Mouse (Mus musculus) myocyte (in vitro differentiated cells): ENCODE results near the gene Efcab9. TPM values are rescaled to one million over a fixed set of nuclear protein-coding genes. Genes with fewer than 3 reads are reported as not detected.

Source experiments
- H3K27me3 ChIP-seq: one replicate; pipeline ENCODE4 v1.6.1; 2011; ENCODE audit not compliant: control insufficient read depth, insufficient read depth, insufficient read length
- H3K36me3 ChIP-seq: one replicate; pipeline ENCODE4 v1.6.1; 2011; ENCODE audit not compliant: control insufficient read depth, insufficient read depth
- H3K4me2 ChIP-seq: one replicate; pipeline ENCODE4 v1.6.1; 2011; ENCODE audit warnings: low read depth, control low read depth
- H3K4me3 ChIP-seq: one replicate; pipeline ENCODE4 v1.5.1; 2011; ENCODE audit warnings: mild to moderate bottlenecking, control low read depth, moderate library complexity
- H3K79me2 ChIP-seq: one replicate; pipeline ENCODE4 v1.6.1; 2011; ENCODE audit not compliant: control insufficient read depth, insufficient read depth
- H3ac ChIP-seq: one replicate; pipeline ENCODE4 v1.6.1; 2011; ENCODE audit not compliant: control insufficient read depth, insufficient read length
- CEBPB ChIP-seq: IDR thresholded peaks from 2 replicates; pipeline ENCODE4 v1.6.1; 2011; ENCODE audit warnings: mild to moderate bottlenecking, moderate library complexity; ENCODE audit not compliant: poor library complexity, insufficient read depth, severe bottlenecking
- E2F4 ChIP-seq: IDR thresholded peaks from one replicate; pipeline ENCODE4 v1.6.1; 2011; ENCODE audit warnings: mild to moderate bottlenecking, control low read depth, moderate library complexity; ENCODE audit not compliant: insufficient read depth
- MAX ChIP-seq: IDR thresholded peaks from one replicate; pipeline ENCODE4 v1.6.1; 2011; ENCODE audit warnings: low read depth, mild to moderate bottlenecking, control low read depth
- MYOD1 ChIP-seq, 3 experiments: IDR thresholded peaks; one replicate each; pipeline ENCODE4 v1.6.1; 2011; ENCODE audit warnings: control low read depth in 2 of 3, low read depth in 2 of 3, mild to moderate bottlenecking in 2 of 3, moderate library complexity in 1 of 3; ENCODE audit not compliant: insufficient read length in 2 of 3, control insufficient read depth in 1 of 3
- MYOG ChIP-seq, 3 experiments: IDR thresholded peaks; one replicate each; pipeline ENCODE4 v1.6.1; 2011; ENCODE audit warnings: control low read depth in 2 of 3, low read depth in 2 of 3, mild to moderate bottlenecking in 2 of 3; ENCODE audit not compliant: insufficient read length in 2 of 3, control insufficient read depth in 1 of 3, insufficient read depth in 1 of 3
- POLR2A ChIP-seq: IDR thresholded peaks from one replicate; pipeline ENCODE4 v1.6.1; 2011; ENCODE audit warnings: low read depth, mild to moderate bottlenecking, control low read depth, moderate library complexity; ENCODE audit not compliant: insufficient read length
- POLR2AphosphoS2 ChIP-seq: IDR thresholded peaks from one replicate; pipeline ENCODE4 v1.6.1; 2011; ENCODE audit warnings: low read depth, control low read depth; ENCODE audit not compliant: insufficient read length
- REST ChIP-seq: IDR thresholded peaks from one replicate; pipeline ENCODE4 v1.6.1; 2011; ENCODE audit warnings: mild to moderate bottlenecking, control low read depth, moderate library complexity; ENCODE audit not compliant: insufficient read depth, insufficient read length
- SRF ChIP-seq: IDR thresholded peaks from one replicate; pipeline ENCODE4 v1.6.1; 2011; ENCODE audit warnings: low read depth; ENCODE audit not compliant: control insufficient read depth, insufficient read length
- TCF12 ChIP-seq: IDR thresholded peaks from one replicate; pipeline ENCODE4 v1.6.1; 2011; ENCODE audit warnings: mild to moderate bottlenecking, control low read depth; ENCODE audit not compliant: poor library complexity, insufficient read depth, severe bottlenecking
- TCF3 ChIP-seq: IDR thresholded peaks from one replicate; pipeline ENCODE4 v1.6.1; 2011; ENCODE audit warnings: low read depth, control low read depth; ENCODE audit not compliant: insufficient read length
- USF1 ChIP-seq: IDR thresholded peaks from one replicate; pipeline ENCODE4 v1.6.1; 2011; ENCODE audit warnings: low read depth, mild to moderate bottlenecking, control low read depth, moderate library complexity
- polyA plus RNA-seq: library from polyadenylated mRNA; unstranded; fragments of >200 nt; fragmentation: generic; extraction: Trizol; gene quantifications from one replicate; pipeline ENCODE4 v1.2.1, GENCODE M21; 2012; ENCODE audit warnings: missing spikeins

Efcab9 gene
- polyA plus RNA-seq, 1 experiment = 0.08 TPM

DNA sequence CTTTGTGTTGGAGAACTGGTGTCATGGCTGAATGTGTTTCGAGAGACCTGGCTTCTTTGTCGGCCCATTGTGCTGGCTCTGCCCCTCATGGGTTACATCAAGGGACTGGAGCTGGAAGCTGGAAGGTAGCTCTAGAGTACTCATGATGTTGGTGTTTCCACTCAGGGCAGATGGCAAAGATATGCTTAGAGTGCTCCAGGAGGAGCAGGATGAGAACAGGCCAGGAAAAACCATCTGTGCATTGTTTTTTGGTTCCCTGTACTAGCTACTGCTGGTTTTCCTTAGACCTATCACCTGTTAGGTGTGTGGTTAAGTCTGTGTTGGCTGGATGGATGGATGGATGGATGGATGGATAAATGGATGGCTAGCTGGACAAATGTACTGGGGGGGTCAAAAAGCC lies 41.8 kb upstream of the Efcab9 start:
- H3ac ChIP-seq = no peak overlapping the region
- TF ChIP-seq TCF3 (no peak), E2F4 (no peak), CEBPB (no peak), MYOG (IDR thresholded peaks at IDR 0.05; ENCODE audit: control insufficient read depth in 1 of 3, insufficient read depth in 1 of 3, insufficient read length in 2 of 3, low read depth in 2 of 3) (no peak), MYOD1 (IDR thresholded peaks at IDR 0.05; ENCODE audit: control insufficient read depth in 1 of 3, insufficient read length in 2 of 3, low read depth in 2 of 3) (no peak), TCF12 (no peak), POLR2A (no peak), POLR2AphosphoS2 (no peak), MAX (no peak), SRF (no peak), USF1 (no peak), REST (no peak)
- no peak overlapping the region for H3K4me3 ChIP-seq
- no peaks in the 10 kb centered on the region for H3K36me3 ChIP-seq
- peaks cover 3% of the 10 kb centered on the region for H3K79me2 ChIP-seq
- H3K4me2 ChIP-seq = no peak overlapping the region
- no peaks in the 10 kb centered on the region for H3K27me3 ChIP-seq

DNA sequence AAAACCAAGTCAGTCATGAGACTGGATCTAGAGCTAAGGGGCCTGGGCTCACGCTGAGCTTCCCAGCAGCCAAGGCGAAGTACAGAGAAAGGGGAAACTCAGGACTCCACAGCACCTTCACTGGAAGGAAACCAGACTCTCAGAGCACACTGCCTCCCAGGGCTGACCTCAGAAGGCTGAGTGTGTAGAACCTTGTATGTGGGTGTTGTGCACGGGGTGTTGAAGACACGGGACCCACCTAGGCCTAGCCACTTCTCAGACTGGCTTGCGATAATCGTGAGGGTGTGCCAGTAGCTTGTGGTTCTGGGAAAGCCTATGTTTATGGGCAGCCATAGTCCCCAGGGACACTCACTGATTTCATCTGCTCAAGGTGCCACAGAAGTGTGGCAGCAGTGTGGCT lies 39.2 kb upstream of the Efcab9 start:
- Histone ChIP-seq H3K79me2 (peaks cover 10% of the 10 kb centered on the region), H3K4me3 (no peak overlapping the region), H3K36me3 (no peaks in the 10 kb centered on the region), H3K4me2 (no peak overlapping the region), H3K27me3 (no peaks in the 10 kb centered on the region), H3ac (no peak overlapping the region)
- TF ChIP-seq POLR2AphosphoS2 = no peak
- TF ChIP-seq REST = no peak
- no peak for TF ChIP-seq SRF

DNA sequence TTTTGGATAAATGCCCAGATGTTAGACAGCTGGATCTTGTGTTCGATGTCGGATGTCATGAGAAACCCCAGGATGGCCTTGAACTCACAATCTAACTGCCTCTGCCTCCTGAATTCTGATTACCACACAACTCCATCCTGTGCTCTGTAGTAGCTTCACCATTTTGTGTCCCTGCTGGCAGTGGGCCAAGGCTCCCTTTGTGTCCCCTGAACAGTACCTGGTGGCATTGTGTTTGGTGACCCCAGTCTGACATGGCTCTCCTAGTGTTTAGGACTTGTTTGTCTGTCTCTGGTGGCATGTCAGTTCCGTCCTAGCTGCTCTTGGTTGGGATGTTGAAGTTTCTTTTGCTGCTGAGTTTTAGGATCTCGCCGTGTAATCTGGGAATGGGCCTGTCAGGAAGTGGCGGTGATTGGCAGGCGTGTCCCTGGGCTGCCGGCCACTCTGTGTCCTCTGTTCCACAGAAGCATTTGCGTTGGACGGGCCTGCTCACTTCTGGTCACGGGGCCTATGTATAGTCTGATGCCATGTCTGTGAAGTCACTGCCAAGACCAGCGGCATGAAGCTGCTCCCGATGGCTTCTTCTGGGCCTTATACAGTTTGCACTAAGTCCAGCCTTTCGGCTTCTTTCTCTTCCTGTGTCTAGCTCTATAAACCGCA lies 36.9 kb upstream of the Efcab9 start:
- Histone ChIP-seq H3K36me3 (no peaks in the 10 kb centered on the region), H3K4me3 (no peak overlapping the region), H3ac (no peak overlapping the region), H3K27me3 (no peaks in the 10 kb centered on the region), H3K79me2 (peaks cover 17% of the 10 kb centered on the region), H3K4me2 (no peak overlapping the region)
- no peak for TF ChIP-seq POLR2A
- no peak for TF ChIP-seq TCF3
- no peak for TF ChIP-seq E2F4
- no peak for TF ChIP-seq MYOG (IDR thresholded peaks at IDR 0.05; ENCODE audit: control insufficient read depth in 1 of 3, insufficient read depth in 1 of 3, insufficient read length in 2 of 3, low read depth in 2 of 3)
- TF ChIP-seq CEBPB = no peak
- no peak for TF ChIP-seq USF1
- no peak for TF ChIP-seq REST
- TF ChIP-seq MYOD1 (IDR thresholded peaks at IDR 0.05; ENCODE audit: control insufficient read depth in 1 of 3, insufficient read length in 2 of 3, low read depth in 2 of 3) = no peak
- TF ChIP-seq SRF = no peak
- TF ChIP-seq MAX = no peak
- TF ChIP-seq TCF12 = no peak
- TF ChIP-seq POLR2AphosphoS2 = no peak

DNA sequence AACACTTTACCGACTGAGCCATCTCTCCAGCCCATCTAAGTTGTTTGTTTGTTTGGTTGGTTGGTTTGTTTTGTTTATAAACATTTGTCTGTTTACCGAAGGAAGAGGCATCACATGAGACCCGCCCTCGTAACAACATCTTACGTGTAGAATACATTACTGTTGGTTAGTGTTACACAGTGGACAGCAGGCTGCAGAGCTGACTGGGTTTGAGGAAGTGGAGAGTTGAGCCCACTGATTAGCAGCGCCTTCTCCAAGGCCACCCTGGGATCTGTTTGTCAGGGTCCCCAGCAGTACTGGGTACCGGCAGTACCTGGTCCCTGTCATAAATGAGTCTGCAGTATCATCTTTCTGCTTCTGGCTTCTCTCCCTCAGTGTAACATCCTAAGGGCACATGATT lies 36.2 kb upstream of the Efcab9 start:
- TF ChIP-seq MAX = no peak
- TF ChIP-seq POLR2AphosphoS2 = no peak
- no peak for TF ChIP-seq USF1
- TF ChIP-seq E2F4 = no peak
- TF ChIP-seq MYOG (IDR thresholded peaks at IDR 0.05; ENCODE audit: control insufficient read depth in 1 of 3, insufficient read depth in 1 of 3, insufficient read length in 2 of 3, low read depth in 2 of 3) = no peak
- TF ChIP-seq SRF = no peak
- no peak for TF ChIP-seq CEBPB
- no peak for TF ChIP-seq TCF12
- no peak for TF ChIP-seq REST
- TF ChIP-seq TCF3 = no peak
- no peak for TF ChIP-seq MYOD1 (IDR thresholded peaks at IDR 0.05; ENCODE audit: control insufficient read depth in 1 of 3, insufficient read length in 2 of 3, low read depth in 2 of 3)
- TF ChIP-seq POLR2A = no peak
- Histone ChIP-seq H3K79me2 (peaks cover 17% of the 10 kb centered on the region), H3K4me3 (no peak overlapping the region), H3ac (no peak overlapping the region), H3K4me2 (no peak overlapping the region), H3K27me3 (no peaks in the 10 kb centered on the region), H3K36me3 (no peaks in the 10 kb centered on the region)

DNA sequence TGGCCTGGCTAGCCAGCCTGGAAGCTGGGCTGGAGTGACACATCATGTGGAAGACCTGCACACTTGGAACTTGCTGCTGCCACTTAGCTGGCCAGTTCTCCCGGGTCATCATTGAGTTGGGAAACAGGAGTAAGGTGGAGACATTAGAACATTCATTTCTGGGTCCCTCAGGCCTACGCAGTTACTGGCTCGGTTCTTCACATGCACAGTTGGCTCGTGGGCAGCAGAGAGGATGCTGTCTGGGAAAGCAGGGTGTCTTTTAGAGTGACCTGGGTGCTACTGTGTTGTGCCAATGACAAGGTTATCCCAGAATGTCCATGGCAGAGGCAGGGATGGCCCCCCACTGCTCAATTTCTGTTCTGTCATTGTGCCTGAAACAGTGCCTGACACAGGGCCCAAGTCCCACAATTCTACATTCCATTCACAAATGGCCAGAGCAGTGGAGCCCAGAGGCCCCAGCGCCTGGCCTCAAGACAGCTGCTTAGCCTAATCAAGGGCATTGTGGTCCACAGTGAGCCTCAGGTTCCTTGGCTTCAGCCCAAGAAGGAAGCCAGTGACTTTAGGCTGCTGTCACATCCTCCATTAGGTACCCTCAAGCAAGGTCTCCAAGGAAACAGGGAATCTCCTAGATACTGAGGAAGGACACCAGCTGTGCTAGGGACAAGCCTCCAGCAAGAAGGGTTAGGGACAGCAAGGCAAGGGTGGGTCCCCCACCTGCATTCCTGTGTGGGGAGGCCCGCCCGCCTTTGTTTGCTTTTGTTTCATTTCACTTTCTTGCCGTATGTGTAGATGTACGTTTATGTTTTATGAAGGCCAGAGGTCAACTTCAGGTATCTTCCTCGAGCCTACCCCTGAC lies 35.3 kb upstream of the Efcab9 start:
- TF ChIP-seq USF1 (no peak), MYOD1 (IDR thresholded peaks at IDR 0.05; ENCODE audit: control insufficient read depth in 1 of 3, insufficient read length in 2 of 3, low read depth in 2 of 3) (peak; percentile 31 to 81 (median 73)), TCF3 (no peak), CEBPB (no peak), SRF (no peak), TCF12 (no peak), POLR2AphosphoS2 (no peak), MYOG (IDR thresholded peaks at IDR 0.05; ENCODE audit: control insufficient read depth in 1 of 3, insufficient read depth in 1 of 3, insufficient read length in 2 of 3, low read depth in 2 of 3) (peak; percentile 32 to 91 (median 66)), E2F4 (no peak), REST (no peak), MAX (no peak)
- Histone ChIP-seq H3ac (no peak overlapping the region), H3K4me2 (no peak overlapping the region), H3K36me3 (no peaks in the 10 kb centered on the region), H3K4me3 (no peak overlapping the region), H3K27me3 (no peaks in the 10 kb centered on the region), H3K79me2 (peaks cover 17% of the 10 kb centered on the region)
